Mouse (Mus musculus) testis, adult 2 months (tissue): Measurements from ENCODE around the gene Lep. TPM values are rescaled to one million over a fixed set of nuclear protein-coding genes. Genes with fewer than 3 reads are reported as not detected.

Experiments used
- H3K27ac ChIP-seq: fragments of 200-500 bp; 2 replicates; pipeline ENCODE4 v1.5.1; 2012; ENCODE audit warnings: low read depth, low read length; ENCODE audit not compliant: control insufficient read depth, insufficient read depth
- H3K27me3 ChIP-seq: fragments of 200-500 bp; 2 replicates; pipeline ENCODE4 v1.6.1; 2012; ENCODE audit warnings: mild to moderate bottlenecking, low read length, moderate library complexity; ENCODE audit not compliant: control insufficient read depth, insufficient read depth
- H3K36me3 ChIP-seq: fragments of 200-500 bp; 2 replicates; pipeline ENCODE4 v1.6.1; 2012; ENCODE audit warnings: mild to moderate bottlenecking, low read length; ENCODE audit not compliant: control insufficient read depth, insufficient read depth
- H3K4me1 ChIP-seq: fragments of 200-500 bp; 2 replicates; pipeline ENCODE4 v1.6.1; 2012; ENCODE audit warnings: low read length; ENCODE audit not compliant: control insufficient read depth, insufficient read depth
- H3K4me3 ChIP-seq: fragments of 200-500 bp; 2 replicates; pipeline ENCODE4 v1.5.1; 2012; ENCODE audit warnings: low read depth, mild to moderate bottlenecking, low read length, moderate library complexity, mixed read lengths; ENCODE audit not compliant: control insufficient read depth
- CTCF ChIP-seq: fragments of 200-500 bp; IDR thresholded peaks from 2 replicates; pipeline ENCODE4 v1.5.1; 2012; ENCODE audit warnings: low read depth, mild to moderate bottlenecking, inconsistent platforms, low read length, moderate library complexity; ENCODE audit not compliant: control insufficient read depth, insufficient read depth, insufficient replicate concordance
- POLR2A ChIP-seq: fragments of 200-500 bp; IDR thresholded peaks from 2 replicates; pipeline ENCODE4 v1.6.1; 2012; ENCODE audit warnings: low read depth, mild to moderate bottlenecking, inconsistent platforms, low read length, moderate library complexity; ENCODE audit not compliant: control insufficient read depth
- polyA plus RNA-seq: library from polyadenylated mRNA; depleted of rRNA; stranded (reverse); fragments of >200 nt; gene quantifications from 2 replicates; pipeline ENCODE4 v1.2.3, GENCODE M21; 2012

Lep gene
- polyA plus RNA-seq, 1 experiment = 1.0 TPM

DNA sequence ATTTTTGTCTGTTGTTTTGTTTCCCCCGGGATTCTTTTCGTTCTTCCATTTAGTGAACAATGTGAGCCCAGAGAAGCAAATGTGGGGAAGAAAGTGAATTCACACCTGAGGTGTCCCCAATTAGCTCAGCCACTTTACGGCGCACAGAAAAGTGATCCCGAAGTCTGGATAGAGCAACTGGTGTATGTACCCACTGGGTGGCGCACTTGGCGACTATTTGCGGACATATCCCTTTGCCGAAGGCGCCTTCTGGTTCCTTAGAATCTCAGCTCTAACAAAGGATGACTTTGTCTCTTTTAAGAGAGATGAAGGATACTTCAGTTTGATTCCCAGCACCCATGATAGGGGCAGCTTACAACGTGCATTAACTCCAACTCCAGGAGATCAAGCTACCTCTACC, 32.9 kb downstream of the Lep start:
- TF ChIP-seq CTCF (0 out of 2 replicates have a peak, but pooled peaks have one; percentile 11), POLR2A (no peak)
- no peak overlapping the region for H3K4me3 ChIP-seq
- no peaks in the 10 kb centered on the region; the same call in 1 of the 2 replicates for H3K4me1 ChIP-seq
- H3K36me3 ChIP-seq = no peaks in the 10 kb centered on the region
- H3K27me3 ChIP-seq = no peaks in the 10 kb centered on the region
- H3K27ac ChIP-seq = no peak overlapping the region

DNA sequence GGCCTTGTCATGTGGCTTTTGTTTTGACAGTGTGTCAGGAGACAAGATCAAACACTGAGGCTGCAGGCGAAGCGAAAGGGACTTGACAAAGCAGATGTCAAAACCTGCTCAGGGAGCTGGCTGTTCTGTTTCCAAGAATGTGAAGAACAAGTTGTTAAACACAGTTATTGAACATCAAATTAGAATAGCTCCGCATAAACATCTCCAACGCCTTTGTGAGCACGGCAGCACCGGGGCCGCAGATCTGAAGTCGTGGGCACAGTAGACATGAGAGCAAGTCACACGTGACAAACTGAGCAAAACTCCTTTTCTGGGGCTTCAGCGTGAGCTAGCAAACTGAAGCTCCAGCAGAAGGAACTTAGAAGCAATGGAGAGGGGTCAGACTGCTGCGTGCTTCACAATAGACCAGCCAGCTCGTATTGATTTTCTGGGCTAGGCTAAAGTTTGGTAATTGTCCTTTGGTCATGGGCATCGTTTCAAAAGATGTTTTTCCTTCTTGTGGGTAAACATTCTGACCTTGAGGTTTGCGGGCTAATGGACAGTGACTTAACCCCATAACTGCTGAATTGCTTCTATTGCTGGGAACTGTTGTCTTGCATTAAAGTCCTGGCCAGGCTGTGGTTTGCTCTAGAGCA, 39.6 kb downstream of the Lep start:
- TF ChIP-seq POLR2A = no peak
- no peak for TF ChIP-seq CTCF
- Histone ChIP-seq H3K4me1 (no peaks in the 10 kb centered on the region), H3K4me3 (no peak overlapping the region), H3K27me3 (no peaks in the 10 kb centered on the region), H3K36me3 (no peaks in the 10 kb centered on the region), H3K27ac (no peak overlapping the region)

DNA sequence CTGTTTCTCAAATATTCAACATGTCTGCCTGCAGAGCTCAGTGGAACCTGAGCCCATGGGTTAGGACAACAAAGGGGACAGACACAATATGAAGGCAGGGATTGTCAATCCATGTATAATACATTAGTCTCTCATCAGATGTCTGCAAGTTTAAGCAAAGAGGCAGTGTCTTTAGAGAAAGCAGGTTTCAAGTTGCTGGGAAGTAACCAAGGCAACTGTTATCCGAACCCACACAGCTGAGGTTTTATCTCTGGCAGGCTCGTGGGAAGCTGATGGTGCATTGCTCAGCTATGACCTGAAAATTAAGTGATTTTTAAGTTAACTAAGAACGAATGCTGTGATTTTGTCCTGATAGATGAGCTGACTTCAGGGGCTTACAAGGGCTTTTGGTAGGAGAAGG, 40.4 kb downstream of the Lep start:
- Histone ChIP-seq H3K4me3 (no peak overlapping the region), H3K27me3 (no peaks in the 10 kb centered on the region), H3K4me1 (no peaks in the 10 kb centered on the region), H3K36me3 (no peaks in the 10 kb centered on the region), H3K27ac (no peak overlapping the region)
- TF ChIP-seq CTCF (no peak), POLR2A (no peak)

DNA sequence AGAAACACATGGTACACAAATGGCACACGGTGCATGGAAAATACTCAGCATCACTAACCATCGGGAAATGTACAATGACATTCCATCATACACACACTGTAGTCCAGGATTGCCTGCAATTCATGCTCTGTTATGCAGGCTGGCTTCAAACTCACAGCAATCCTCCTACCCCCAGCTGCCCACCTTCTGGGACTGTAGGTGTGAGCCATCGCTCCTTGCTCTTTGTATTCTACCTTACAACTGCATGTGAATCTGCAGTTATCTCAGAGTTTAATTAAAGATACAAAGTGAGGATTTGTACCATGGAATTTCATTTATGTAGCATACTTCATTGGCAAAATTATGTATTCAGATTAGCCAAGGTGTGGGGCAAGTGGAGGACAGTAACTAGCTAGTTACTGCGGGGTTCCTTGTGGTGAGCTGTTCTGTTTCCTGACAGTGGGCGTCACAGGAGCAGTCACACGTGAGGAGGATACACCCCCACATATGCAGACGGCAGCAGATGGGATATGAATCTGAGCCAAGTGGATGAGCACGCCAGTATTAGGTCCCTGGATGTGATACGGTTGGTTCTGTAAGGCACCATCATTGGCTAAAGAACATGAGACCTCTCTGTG, 41.3 kb downstream of the Lep start:
- no peaks in the 10 kb centered on the region for H3K4me1 ChIP-seq
- no peaks in the 10 kb centered on the region for H3K36me3 ChIP-seq
- H3K27me3 ChIP-seq = no peaks in the 10 kb centered on the region
- H3K27ac ChIP-seq = no peak overlapping the region
- no peak for TF ChIP-seq POLR2A
- TF ChIP-seq CTCF = no peak
- no peak overlapping the region for H3K4me3 ChIP-seq

DNA sequence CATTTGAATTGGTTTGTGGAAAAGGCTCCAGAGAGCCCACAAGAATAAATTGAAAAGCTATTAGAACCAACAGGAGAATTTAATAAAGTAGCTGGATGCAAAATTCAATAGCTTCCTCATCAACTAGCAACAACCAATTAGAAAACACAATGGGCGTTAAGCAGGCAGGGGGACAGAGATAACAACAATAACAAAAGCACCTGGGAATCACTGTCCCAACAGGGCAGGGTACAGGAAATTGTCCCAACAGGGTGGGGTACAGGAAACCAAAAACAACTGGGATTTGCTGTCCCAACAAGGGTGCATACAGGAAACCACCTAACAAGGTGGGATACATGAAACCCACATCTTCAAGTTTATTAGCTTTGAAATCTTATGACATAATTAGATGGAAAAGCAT, 48.4 kb downstream of the Lep start:
- Histone ChIP-seq H3K4me3 (no peak overlapping the region), H3K27me3 (no peaks in the 10 kb centered on the region), H3K4me1 (no peaks in the 10 kb centered on the region), H3K36me3 (no peaks in the 10 kb centered on the region), H3K27ac (no peak overlapping the region)
- TF ChIP-seq POLR2A (no peak), CTCF (no peak)

DNA sequence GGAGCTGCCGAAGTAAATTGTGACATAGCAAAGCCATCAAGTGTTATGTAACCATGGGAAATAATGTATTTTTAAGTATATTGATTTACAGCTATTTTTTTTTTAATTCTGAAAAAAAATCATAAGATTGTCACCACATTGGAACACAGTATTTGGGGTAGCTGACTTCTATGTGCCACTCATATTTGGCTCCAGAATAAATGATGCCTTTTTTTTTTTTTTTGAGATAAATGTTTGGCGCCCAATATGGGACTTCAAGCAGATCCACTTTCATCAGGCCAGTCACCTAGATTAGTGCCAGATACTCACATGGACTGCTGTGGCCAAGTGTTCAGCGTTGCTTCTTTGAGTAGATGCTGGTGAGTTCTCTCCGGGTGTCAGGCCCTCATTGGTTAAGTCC, 51.5 kb downstream of the Lep start:
- no peak overlapping the region for H3K4me3 ChIP-seq
- no peaks in the 10 kb centered on the region for H3K36me3 ChIP-seq
- H3K27me3 ChIP-seq = no peaks in the 10 kb centered on the region
- H3K4me1 ChIP-seq = no peaks in the 10 kb centered on the region
- H3K27ac ChIP-seq = no peak overlapping the region
- TF ChIP-seq POLR2A (no peak), CTCF (no peak)

DNA sequence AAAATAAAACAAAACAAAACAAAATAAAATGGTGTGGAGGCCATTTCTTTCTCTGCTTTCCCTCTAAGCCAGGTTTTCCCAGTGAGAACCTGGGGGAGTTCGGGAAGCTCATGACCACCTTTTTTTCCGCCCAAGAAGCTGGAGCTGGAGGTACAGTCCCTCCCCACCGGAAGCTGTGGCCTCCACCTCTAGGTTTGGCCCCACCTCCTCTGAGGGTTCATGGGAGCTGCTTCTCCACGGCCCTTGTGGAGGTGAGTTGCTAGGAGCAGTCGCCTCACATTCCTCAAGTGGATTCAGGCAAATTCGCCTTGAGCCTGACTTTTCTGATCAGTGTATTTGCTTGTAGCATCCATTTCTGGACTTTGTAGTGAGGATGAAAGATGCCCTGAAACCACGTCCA, 55.7 kb downstream of the Lep start:
- H3K27me3 ChIP-seq = no peaks in the 10 kb centered on the region
- H3K36me3 ChIP-seq = no peaks in the 10 kb centered on the region
- H3K4me3 ChIP-seq = no peak overlapping the region
- no peaks in the 10 kb centered on the region for H3K4me1 ChIP-seq
- no peak overlapping the region for H3K27ac ChIP-seq
- TF ChIP-seq CTCF = no peak
